Mouse (Mus musculus) intestine, embryonic 16.5 days (tissue): ENCODE measurements around the gene Col28a1. TPM values are rescaled to one million over a fixed set of nuclear protein-coding genes. Genes with fewer than 3 reads are reported as not detected.

ENCODE experiments used
- ATAC-seq: fragments of 200-750 bp; cut with Nextera tagmentation; 2 replicates; pipeline ENCODE4 v1.8.0; 2017; ENCODE audit warnings: moderate TSS enrichment, moderate library complexity
- H3K27ac ChIP-seq: fragments of 300-500 bp; sonication (generic); 2 replicates; pipeline ENCODE4 v1.5.1; 2014; ENCODE audit warnings: mild to moderate bottlenecking, low read length
- H3K27me3 ChIP-seq: fragments of 300-500 bp; sonication (generic); replicated peaks from 2 replicates; pipeline ENCODE4 v1.6.1; 2014; ENCODE audit warnings: low read length, control low read depth, mixed read lengths; ENCODE audit not compliant: control insufficient read depth, insufficient read depth
- H3K36me3 ChIP-seq: fragments of 300-500 bp; sonication (generic); 2 replicates; pipeline ENCODE4 v1.6.1; 2014; ENCODE audit warnings: low read length, control low read depth; ENCODE audit not compliant: control insufficient read depth, insufficient read depth
- H3K4me1 ChIP-seq: fragments of 300-500 bp; sonication (generic); 2 replicates; pipeline ENCODE4 v1.6.1; 2014; ENCODE audit warnings: low read length, control low read depth, mixed read lengths; ENCODE audit not compliant: control insufficient read depth, insufficient read depth
- H3K4me2 ChIP-seq: fragments of 300-500 bp; sonication (generic); 2 replicates; pipeline ENCODE4 v1.6.1; 2014; ENCODE audit warnings: low read depth, low read length, control low read depth
- H3K4me3 ChIP-seq: fragments of 300-500 bp; sonication (generic); 2 replicates; pipeline ENCODE4 v1.5.1; 2014; ENCODE audit warnings: mild to moderate bottlenecking, low read length
- H3K9ac ChIP-seq: fragments of 300-500 bp; sonication (generic); 2 replicates; pipeline ENCODE4 v1.6.1; 2014; ENCODE audit warnings: low read depth, low read length
- H3K9me3 ChIP-seq: fragments of 300-500 bp; sonication (generic); 2 replicates; pipeline ENCODE4 v1.6.1; 2016; ENCODE audit warnings: low read length, control low read depth; ENCODE audit not compliant: control insufficient read depth
- WGBS: fragments of 180-500 bp; shearing (Covaris S2); extraction: QIAGEN DNeasy Blood & Tissue Kit; methylation state at CpG from one replicate; pipeline ENCODE4 v1.1.7; 2014; 5-methylcytosine and 5-hydroxymethylcytosine counted together
- polyA plus RNA-seq: library from polyadenylated mRNA; unstranded; fragments of >200 nt; fragmentation: Nextera tagmentation; extraction: Ambion mirVana; gene quantifications from 2 replicates; pipeline ENCODE4 v1.2.1, GENCODE M21; 2015

Col28a1 gene
- 2.2 and 2.4 TPM in 2 replicates for polyA plus RNA-seq

GRCm38 (mm10) chr6:8192517-8192916 is at the start of gene Col28a1:
Gene Col28a1 (minus strand): TSS chr6:8192617.
- no peak for ATAC-seq

GRCm38 (mm10) chr6:8228596-8228995 is 36.2 kb upstream of the Col28a1 start:
- H3K9ac ChIP-seq = no peak overlapping the region
- no peak overlapping the region for H3K27ac ChIP-seq
- no peak overlapping the region for H3K4me3 ChIP-seq
- no peaks in the 10 kb centered on the region for H3K4me1 ChIP-seq
- no peaks in the 10 kb centered on the region for H3K36me3 ChIP-seq
- 93% methylated on average over 3 of the region's 3 CpGs for WGBS
- no peaks in the 10 kb centered on the region for H3K27me3 ChIP-seq
- no peaks in the 10 kb centered on the region for H3K9me3 ChIP-seq
- ATAC-seq = no peak
- no peak overlapping the region for H3K4me2 ChIP-seq

More at GRCm38 (mm10) chr6:8192517-8192916, at the start of gene Col28a1:
- Histone ChIP-seq H3K4me3 (no peak within 1 kb of the TSS), H3K27ac (no peak within 1 kb of the TSS), H3K9me3 (no peaks in the 10 kb centered on the region), H3K9ac (no peak within 1 kb of the TSS), H3K36me3 (no peaks in the 10 kb centered on the region), H3K4me1 (no peaks in the 10 kb centered on the region), H3K4me2 (no peak within 1 kb of the TSS), H3K27me3 (no peaks in the 10 kb centered on the region)

- 76% methylated on average over 3 of the region's 3 CpGs for WGBS
- Histone ChIP-seq H3K4me3 (no peak overlapping the region), H3K27me3 (no peaks in the 10 kb centered on the region), H3K9ac (no peak overlapping the region), H3K4me2 (no peak overlapping the region), H3K27ac (no peak overlapping the region), H3K36me3 (no peaks in the 10 kb centered on the region), H3K9me3 (no peaks in the 10 kb centered on the region), H3K4me1 (no peaks in the 10 kb centered on the region)
- ATAC-seq = no peak
These were observed 34.6 kb upstream of the Col28a1 start for GRCm38 (mm10) chr6:8227035-8227434.

GRCm38 (mm10) chr6:8210661-8211060 is 18.2 kb upstream of the Col28a1 start:
- no peak overlapping the region for H3K27ac ChIP-seq
- ATAC-seq = no peak
- no peaks in the 10 kb centered on the region for H3K36me3 ChIP-seq
- H3K4me3 ChIP-seq = no peak overlapping the region
- H3K4me2 ChIP-seq = no peak overlapping the region
- 91% methylated on average over 3 of the region's 3 CpGs for WGBS
- no peak overlapping the region for H3K9ac ChIP-seq
- no peaks in the 10 kb centered on the region for H3K9me3 ChIP-seq
- H3K4me1 ChIP-seq = peaks cover 6% of the 10 kb centered on the region; the same call in 1 of the 2 replicates
- no peaks in the 10 kb centered on the region for H3K27me3 ChIP-seq

- 8% methylated on average over 10 of the region's 10 CpGs for WGBS
- Histone ChIP-seq H3K36me3 (no peaks in the 10 kb centered on the region), H3K9ac (peak overlapping the region; percentile 93), H3K27me3 (no peaks in the 10 kb centered on the region), H3K4me1 (peaks cover 6% of the 10 kb centered on the region; the same call in 1 of the 2 replicates), H3K9me3 (no peaks in the 10 kb centered on the region), H3K27ac (peak overlapping the region; percentile 95), H3K4me2 (peak overlapping the region; percentile 55), H3K4me3 (peak overlapping the region; percentile 81)
- no peak for ATAC-seq
These were observed 17.4 kb upstream of the Col28a1 start for GRCm38 (mm10) chr6:8209866-8210186.

- H3K27me3 ChIP-seq = no peaks in the 10 kb centered on the region
- under 1% methylated on average over 87 of the region's 90 CpGs for WGBS
These were observed 16.8 kb upstream of the Col28a1 start, which contains the start of gene Mios for GRCm38 (mm10) chr6:8209047-8209865. Gene Mios (plus strand): TSS chr6:8209222.

GRCm38 (mm10) chr6:8189917-8190316 is 2.5 kb downstream of the Col28a1 start:
- no peaks in the 10 kb centered on the region for H3K36me3 ChIP-seq
- WGBS = 68% methylated on average over 3 of the region's 3 CpGs

More at GRCm38 (mm10) chr6:8209047-8209865, 16.8 kb upstream of the Col28a1 start, which contains the start of gene Mios:
- Histone ChIP-seq H3K4me3 (peak within 1 kb of the TSS; percentile 81), H3K4me1 (peaks cover 6% of the 10 kb centered on the region; the same call in 1 of the 2 replicates), H3K36me3 (no peaks in the 10 kb centered on the region), H3K9me3 (no peaks in the 10 kb centered on the region), H3K4me2 (peak within 1 kb of the TSS; percentile 55), H3K27ac (peak within 1 kb of the TSS; percentile 95), H3K9ac (peak within 1 kb of the TSS; percentile 93)
- peak; percentile 98 for ATAC-seq

GRCm38 (mm10) chr6:8188599-8189233 is 3.7 kb downstream of the Col28a1 start:
- Histone ChIP-seq H3K27ac (no peak overlapping the region), H3K4me1 (no peaks in the 10 kb centered on the region), H3K9ac (no peak overlapping the region), H3K27me3 (no peaks in the 10 kb centered on the region), H3K4me2 (no peak overlapping the region), H3K36me3 (no peaks in the 10 kb centered on the region), H3K4me3 (no peak overlapping the region), H3K9me3 (no peaks in the 10 kb centered on the region)
- no peak for ATAC-seq
- WGBS = 92% methylated on average over 3 of the region's 3 CpGs

More at GRCm38 (mm10) chr6:8189917-8190316, 2.5 kb downstream of the Col28a1 start:
- Histone ChIP-seq H3K4me1 (no peaks in the 10 kb centered on the region), H3K9me3 (no peaks in the 10 kb centered on the region), H3K9ac (no peak overlapping the region), H3K4me3 (no peak overlapping the region), H3K4me2 (no peak overlapping the region), H3K27ac (no peak overlapping the region), H3K27me3 (no peaks in the 10 kb centered on the region)
- ATAC-seq = no peak

- no peaks in the 10 kb centered on the region for H3K36me3 ChIP-seq
- 32% methylated on average over 10 of the region's 10 CpGs for WGBS
- H3K9ac ChIP-seq = no peak overlapping the region
- no peaks in the 10 kb centered on the region; the same call in 1 of the 2 replicates for H3K4me1 ChIP-seq
- no peak for ATAC-seq
- H3K9me3 ChIP-seq = no peaks in the 10 kb centered on the region
- H3K27me3 ChIP-seq = no peaks in the 10 kb centered on the region
- H3K4me2 ChIP-seq = peak overlapping the region; percentile 7; the same call in 1 of the 2 replicates
- H3K27ac ChIP-seq = no peak overlapping the region
- no peak overlapping the region for H3K4me3 ChIP-seq
These were observed 13.9 kb downstream of the Col28a1 start for GRCm38 (mm10) chr6:8178397-8178941.
